Mouse (Mus musculus): Measurements from ENCODE around the gene Ncoa5. TPM values are rescaled to one million over a fixed set of nuclear protein-coding genes. Genes with fewer than 3 reads are reported as not detected.

Ncoa5 gene
- polyA plus RNA-seq, 1 experiment: not detected

DNA sequence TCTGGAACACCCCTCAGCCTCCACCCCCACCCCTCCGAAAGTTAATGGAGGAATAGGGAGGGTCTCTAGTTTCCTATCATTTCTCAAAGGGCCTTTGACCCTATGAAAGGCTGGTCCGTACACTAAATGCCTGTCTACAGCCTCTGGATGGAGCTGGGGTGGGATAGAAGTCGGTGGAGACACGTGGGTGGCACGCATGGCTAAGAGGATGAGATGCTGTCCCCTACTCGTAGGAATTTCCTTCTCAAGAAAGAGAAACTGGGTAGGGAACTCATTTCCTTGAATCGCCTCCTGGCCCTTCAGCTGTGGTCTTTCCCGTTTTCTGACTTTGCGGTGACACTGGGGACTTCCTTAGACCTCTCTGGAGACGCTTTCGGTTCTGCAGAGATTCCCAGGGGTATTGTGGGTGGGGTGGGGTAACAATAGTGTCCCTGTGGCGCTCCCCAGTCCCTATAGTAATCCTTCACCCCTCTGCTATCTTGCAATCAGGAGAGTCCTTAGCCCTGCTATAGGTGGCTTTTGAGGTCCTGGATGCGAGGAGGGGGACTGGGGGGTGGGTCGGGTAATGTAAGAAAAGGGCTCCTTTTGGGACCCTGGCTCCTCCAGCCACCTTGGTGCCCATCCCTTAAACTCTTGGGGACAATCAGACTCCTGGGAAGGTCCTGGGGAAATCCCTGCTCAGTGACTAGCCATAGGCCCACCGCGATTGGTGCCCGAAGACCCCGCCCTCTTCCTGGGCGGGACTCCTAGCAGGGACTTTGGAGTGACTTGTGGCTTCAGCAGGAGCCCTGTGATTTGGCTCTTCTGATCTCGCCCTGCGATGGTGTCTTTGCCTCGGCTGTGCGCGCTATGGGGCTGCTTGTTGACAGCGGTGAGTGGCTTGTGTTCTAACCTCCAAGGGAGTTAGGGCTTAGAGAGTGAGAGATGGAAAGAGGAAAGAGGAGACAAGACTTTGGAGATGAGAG is 20.5 kb upstream of the Ncoa5 start, which contains the start of gene Cd40:
TSS of gene Cd40 (plus strand) at position 740 of the 965 bp plus-strand sequence.
- no peak within 1 kb of the TSS for H3K4me3 ChIP-seq (ENCODE audit: insufficient read depth, low read depth, low read length)
- no peak within 1 kb of the TSS for H3K27ac ChIP-seq (ENCODE audit: insufficient read depth, low read depth, low read length)
- H3K4me1 ChIP-seq (ENCODE audit: control insufficient read depth, insufficient read depth, low read length): peaks cover 10% of the 10 kb centered on the region
- TF ChIP-seq POLR2A (IDR thresholded peaks at IDR 0.05; ENCODE audit: insufficient read depth, low read depth, low read length) (no peak), CTCF (IDR thresholded peaks at IDR 0.05; ENCODE audit: insufficient read depth, low read depth, low read length) (no peak)
- WGBS: 22% methylated on average over 25 of the region's 25 CpGs

DNA sequence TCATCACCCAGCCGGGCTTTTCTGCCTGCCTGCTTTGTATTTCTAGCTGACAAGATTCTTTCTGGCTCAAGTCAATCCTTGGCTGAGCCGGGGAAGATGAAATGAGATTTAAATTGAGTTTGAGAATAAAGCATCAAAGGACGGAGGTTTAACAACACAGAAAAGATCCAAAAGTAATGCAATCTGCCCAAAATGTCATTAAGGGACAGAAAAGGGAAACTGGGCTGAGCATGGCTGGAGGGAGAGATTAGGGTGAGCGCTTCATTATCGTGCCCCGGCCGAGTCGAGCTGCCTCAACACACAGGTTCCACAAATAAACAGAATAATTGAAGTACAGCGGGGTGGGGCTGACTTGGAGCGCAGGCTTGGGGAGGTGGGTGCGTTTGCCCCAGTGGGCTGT is 16.9 kb upstream of the Ncoa5 start:
- WGBS: 54% methylated on average over 11 of the region's 11 CpGs

DNA sequence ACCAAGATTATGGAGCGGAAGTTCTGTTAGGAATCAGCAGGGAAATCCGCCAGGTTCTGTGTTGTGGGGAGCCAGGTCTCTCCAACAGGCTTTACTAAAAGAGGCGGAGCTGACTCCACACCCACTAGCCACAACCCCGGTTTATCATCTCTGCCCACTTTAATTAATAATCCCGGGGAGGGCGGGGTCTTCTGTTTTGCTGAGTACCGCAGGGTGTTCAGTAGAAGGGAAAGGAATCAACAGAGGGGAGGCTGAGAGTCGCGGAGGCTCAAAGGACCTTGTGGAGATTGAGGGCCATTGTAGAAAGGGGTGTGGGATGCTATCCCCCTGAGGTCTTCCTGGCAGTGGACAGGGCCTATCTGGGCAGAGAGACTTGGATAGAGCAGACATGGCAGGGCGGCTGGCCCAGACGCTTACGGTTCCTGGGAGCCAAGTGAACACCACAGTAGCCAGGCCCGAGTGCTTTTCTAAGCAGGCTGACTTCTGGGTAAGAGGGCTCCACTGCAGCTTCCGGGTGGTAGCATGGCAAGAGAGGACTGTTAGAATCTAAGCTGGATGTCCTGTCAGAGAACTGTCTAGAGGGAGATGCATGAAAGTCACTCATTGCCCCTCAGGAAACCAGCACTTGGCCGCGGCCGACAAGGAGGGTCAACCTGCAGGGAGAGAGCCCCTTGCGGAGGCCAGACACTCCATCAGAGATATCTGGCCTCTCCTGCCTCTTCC is 16.3 kb upstream of the Ncoa5 start:
- TF ChIP-seq CTCF (IDR thresholded peaks at IDR 0.05; ENCODE audit: insufficient read depth, low read depth, low read length) (no peak), POLR2A (IDR thresholded peaks at IDR 0.05; ENCODE audit: insufficient read depth, low read depth, low read length) (no peak)
- no peak overlapping the region for H3K4me3 ChIP-seq (ENCODE audit: insufficient read depth, low read depth, low read length)
- H3K4me1 ChIP-seq (ENCODE audit: control insufficient read depth, insufficient read depth, low read length): peaks cover 10% of the 10 kb centered on the region
- no peak overlapping the region for H3K27ac ChIP-seq (ENCODE audit: insufficient read depth, low read depth, low read length)
- WGBS: 79% methylated on average over 18 of the region's 18 CpGs

More for the DNA sequence above, 16.9 kb upstream of the Ncoa5 start:
- Histone ChIP-seq H3K4me1 (ENCODE audit: control insufficient read depth, insufficient read depth, low read length) (peaks cover 10% of the 10 kb centered on the region), H3K4me3 (ENCODE audit: insufficient read depth, low read depth, low read length) (no peak overlapping the region), H3K27ac (ENCODE audit: insufficient read depth, low read depth, low read length) (no peak overlapping the region)
- TF ChIP-seq POLR2A (IDR thresholded peaks at IDR 0.05; ENCODE audit: insufficient read depth, low read depth, low read length) (no peak), CTCF (IDR thresholded peaks at IDR 0.05; ENCODE audit: insufficient read depth, low read depth, low read length) (no peak)

DNA sequence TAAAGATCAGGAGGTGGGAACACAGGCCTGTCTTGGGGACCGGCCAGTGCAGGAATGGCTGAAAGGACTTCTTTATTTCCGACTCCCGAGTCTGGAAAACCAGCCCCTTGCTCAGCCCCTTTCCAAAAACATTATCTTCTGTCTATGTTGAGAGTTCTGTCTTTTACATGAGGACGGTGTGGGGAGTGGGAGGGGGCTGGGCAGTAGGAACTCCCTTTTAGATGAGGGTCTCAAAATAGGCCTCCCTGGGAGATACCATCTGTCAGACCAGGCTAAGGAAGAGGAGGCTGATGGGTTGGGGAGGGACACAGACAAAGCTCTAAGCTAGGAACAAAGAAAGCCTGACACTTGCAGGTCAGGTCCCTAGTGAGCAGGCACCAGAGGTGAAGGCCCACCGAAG is 14.4 kb upstream of the Ncoa5 start:
- no peak overlapping the region for H3K27ac ChIP-seq (ENCODE audit: insufficient read depth, low read depth, low read length)
- no peak overlapping the region for H3K4me3 ChIP-seq (ENCODE audit: insufficient read depth, low read depth, low read length)
- TF ChIP-seq CTCF (IDR thresholded peaks at IDR 0.05; ENCODE audit: insufficient read depth, low read depth, low read length): no peak
- TF ChIP-seq POLR2A (IDR thresholded peaks at IDR 0.05; ENCODE audit: insufficient read depth, low read depth, low read length): no peak
- 70% methylated on average over 5 of the region's 5 CpGs for WGBS
- H3K4me1 ChIP-seq (ENCODE audit: control insufficient read depth, insufficient read depth, low read length): no peaks in the 10 kb centered on the region

DNA sequence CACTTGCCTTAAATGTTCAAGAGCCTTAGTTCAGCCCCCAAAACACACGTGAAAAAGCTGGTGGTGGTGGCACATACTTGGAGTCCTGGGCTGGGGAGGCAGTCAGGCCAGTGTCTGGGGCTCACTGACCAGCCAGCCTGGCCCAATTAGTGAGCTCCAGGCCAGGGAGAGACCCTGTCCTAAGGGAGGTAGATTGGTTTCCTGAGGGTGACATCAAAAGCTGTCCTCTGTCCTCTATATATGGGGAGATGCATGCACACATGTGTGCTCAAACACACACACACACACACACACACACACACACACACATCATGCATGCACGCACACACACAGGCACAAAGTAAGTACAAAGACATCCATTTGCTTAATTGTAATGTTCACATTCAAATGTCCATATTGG is 9.1 kb upstream of the Ncoa5 start:
- Histone ChIP-seq H3K27ac (ENCODE audit: insufficient read depth, low read depth, low read length) (no peak overlapping the region), H3K4me1 (ENCODE audit: control insufficient read depth, insufficient read depth, low read length) (peaks cover 6% of the 10 kb centered on the region), H3K4me3 (ENCODE audit: insufficient read depth, low read depth, low read length) (no peak overlapping the region)
- TF ChIP-seq POLR2A (IDR thresholded peaks at IDR 0.05; ENCODE audit: insufficient read depth, low read depth, low read length): no peak
- TF ChIP-seq CTCF (IDR thresholded peaks at IDR 0.05; ENCODE audit: insufficient read depth, low read depth, low read length): no peak
- WGBS: 56% methylated on average over 2 of the region's 2 CpGs

DNA sequence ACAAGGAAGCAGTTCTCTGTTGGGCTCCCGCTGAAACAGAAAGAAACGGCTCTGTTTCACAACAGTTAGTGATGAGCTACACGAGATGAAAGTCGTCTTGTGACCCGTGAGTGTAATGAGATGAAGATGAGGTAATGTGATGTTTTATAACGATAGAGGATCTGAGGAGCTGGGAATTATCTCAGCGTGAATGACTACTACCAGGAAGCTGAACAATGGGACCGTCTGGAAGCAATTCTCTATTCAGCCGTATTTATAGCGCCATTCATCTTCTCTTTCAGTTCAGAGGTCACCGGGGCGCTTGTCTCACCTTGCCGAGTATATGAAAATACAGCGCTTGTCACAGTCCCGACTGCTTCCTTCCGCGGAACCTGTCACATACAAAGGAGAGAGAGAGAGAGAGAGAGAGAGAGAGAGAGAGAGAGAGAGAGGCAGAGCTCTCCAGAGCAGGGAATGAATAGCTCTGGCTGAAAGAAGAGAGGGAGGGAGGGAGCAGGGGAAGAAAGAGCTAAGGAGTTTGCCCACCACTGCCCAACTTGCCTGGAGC is 8.5 kb upstream of the Ncoa5 start:
- TF ChIP-seq CTCF (IDR thresholded peaks at IDR 0.05; ENCODE audit: insufficient read depth, low read depth, low read length): no peak
- WGBS: 5% methylated on average over 17 of the region's 17 CpGs
- Histone ChIP-seq H3K27ac (ENCODE audit: insufficient read depth, low read depth, low read length) (no peak overlapping the region; the same call in 1 of the 2 replicates), H3K4me3 (ENCODE audit: insufficient read depth, low read depth, low read length) (0 out of 2 replicates have a peak overlapping the region, but pooled peaks have one; percentile 12), H3K4me1 (ENCODE audit: control insufficient read depth, insufficient read depth, low read length) (peaks cover 6% of the 10 kb centered on the region)

DNA sequence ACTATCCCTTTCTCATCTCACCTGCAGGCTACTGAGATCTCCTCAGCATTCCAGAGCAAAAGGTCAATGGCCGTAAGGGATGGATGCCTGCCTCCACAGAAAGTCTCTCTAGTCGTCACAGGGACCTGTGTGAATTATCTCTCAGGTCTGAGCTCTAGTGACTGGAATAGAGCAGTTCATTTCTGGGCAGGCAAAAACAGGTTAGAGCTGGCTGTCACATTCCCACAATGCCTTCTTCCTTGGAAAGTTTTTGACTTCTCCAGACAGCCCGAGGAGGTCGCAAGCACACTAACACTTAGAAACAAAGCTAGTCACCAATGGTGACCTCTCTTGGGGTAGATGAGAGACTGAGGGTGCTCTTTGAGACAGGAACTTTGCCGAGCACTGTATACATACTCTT is 7.5 kb upstream of the Ncoa5 start:
- H3K4me1 ChIP-seq (ENCODE audit: control insufficient read depth, insufficient read depth, low read length): peaks cover 6% of the 10 kb centered on the region
- 86% methylated on average over 5 of the region's 5 CpGs for WGBS
- H3K27ac ChIP-seq (ENCODE audit: insufficient read depth, low read depth, low read length): no peak overlapping the region

DNA sequence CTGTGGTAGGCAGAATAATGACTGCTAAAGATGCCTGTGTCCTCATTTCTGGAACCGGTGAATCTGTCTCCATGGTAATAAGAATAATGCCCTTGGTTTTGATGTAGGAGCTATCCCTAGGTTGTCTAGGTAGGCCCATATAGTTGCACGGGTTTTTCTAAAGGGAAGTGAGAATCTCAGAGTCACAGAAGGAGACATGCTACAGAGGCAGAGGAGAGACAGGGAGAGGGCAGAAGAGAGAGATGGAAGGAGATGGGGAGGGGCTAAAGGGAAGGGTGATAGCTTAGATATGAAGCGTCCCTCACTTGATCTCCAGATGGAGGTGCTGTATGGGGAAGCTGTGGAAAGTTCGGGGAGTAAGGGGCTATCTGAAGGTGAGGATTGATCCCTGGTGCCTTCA is 2.7 kb upstream of the Ncoa5 start:
- no peak overlapping the region for H3K4me3 ChIP-seq (ENCODE audit: insufficient read depth, low read depth, low read length)
- H3K27ac ChIP-seq (ENCODE audit: insufficient read depth, low read depth, low read length): no peak overlapping the region
- H3K4me1 ChIP-seq (ENCODE audit: control insufficient read depth, insufficient read depth, low read length): no peaks in the 10 kb centered on the region
- WGBS: 76% methylated on average over 4 of the region's 4 CpGs
- no peak for TF ChIP-seq POLR2A (IDR thresholded peaks at IDR 0.05; ENCODE audit: insufficient read depth, low read depth, low read length)
- no peak for TF ChIP-seq CTCF (IDR thresholded peaks at IDR 0.05; ENCODE audit: insufficient read depth, low read depth, low read length)

More for the DNA sequence above, 7.5 kb upstream of the Ncoa5 start:
- H3K4me3 ChIP-seq (ENCODE audit: insufficient read depth, low read depth, low read length): no peak overlapping the region
- TF ChIP-seq POLR2A (IDR thresholded peaks at IDR 0.05; ENCODE audit: insufficient read depth, low read depth, low read length): no peak
- TF ChIP-seq CTCF (IDR thresholded peaks at IDR 0.05; ENCODE audit: insufficient read depth, low read depth, low read length): no peak

DNA sequence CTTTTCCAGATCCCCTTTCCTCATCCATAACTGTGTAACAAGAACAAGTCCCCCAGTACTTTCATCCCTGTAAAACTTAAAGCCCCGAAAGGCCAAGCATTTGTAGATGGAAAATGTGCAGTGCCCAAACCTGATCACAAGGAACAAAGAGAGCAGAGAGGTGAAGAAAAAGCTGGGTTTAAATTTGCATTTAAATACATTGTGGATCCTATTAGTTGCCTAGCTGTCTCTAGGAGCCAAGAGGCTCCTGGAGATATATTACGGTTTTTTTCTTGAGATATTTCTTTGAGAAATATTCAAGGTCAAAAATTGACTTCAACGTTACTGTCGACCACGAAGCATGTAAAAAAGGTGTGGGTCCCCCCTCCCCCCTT is 378 bp upstream of the Ncoa5 start:
- 22% methylated on average over 5 of the region's 5 CpGs for WGBS
- TF ChIP-seq CTCF (IDR thresholded peaks at IDR 0.05; ENCODE audit: insufficient read depth, low read depth, low read length) (no peak), POLR2A (IDR thresholded peaks at IDR 0.05; ENCODE audit: insufficient read depth, low read depth, low read length) (no peak)
- Histone ChIP-seq H3K4me1 (ENCODE audit: control insufficient read depth, insufficient read depth, low read length) (no peaks in the 10 kb centered on the region), H3K27ac (ENCODE audit: insufficient read depth, low read depth, low read length) (no peak overlapping the region), H3K4me3 (ENCODE audit: insufficient read depth, low read depth, low read length) (peak overlapping the region; percentile 99)

Measured in olfactory bulb, adult 2 months (tissue).